Mouse (Mus musculus) bone marrow, adult 2 months (tissue): ENCODE measurements around the gene Lrfn2.

Experiments
- CTCF ChIP-seq: fragments of 200-500 bp; IDR thresholded peaks from 2 replicates; pipeline ENCODE4 v1.5.1; 2011; ENCODE audit warnings: low read length, control low read depth; ENCODE audit not compliant: control insufficient read depth, insufficient read depth
- POLR2A ChIP-seq: fragments of 200-500 bp; IDR thresholded peaks from 2 replicates; pipeline ENCODE4 v1.6.1; 2011; ENCODE audit warnings: low read depth, mild to moderate bottlenecking, control low read depth, low read length, borderline replicate concordance; ENCODE audit not compliant: control insufficient read depth

GRCm38 (mm10) chr17:48973394-48973793 lies 41.2 kb downstream of the Lrfn2 start:
- TF ChIP-seq POLR2A (no peak), CTCF (no peak)
